Mouse (Mus musculus) retina, postnatal 7 days (tissue): Measurements from ENCODE around the gene Gpr33.

ENCODE experiments used
- DNase-seq: peaks from one replicate; pipeline ENCODE4 v3.0.0-alpha.2; 2012; ENCODE audit warnings: low read depth, low spot score

Gpr33 gene

GRCm38 (mm10) chr12:52027963-52028362 lies at the start of gene Gpr33:
Gpr33 (minus strand) TSS chr12:52028063.
- DNase-seq: no peak

GRCm38 (mm10) chr12:52049324-52049723 lies 21.5 kb upstream of the Gpr33 start:
- DNase-seq: no peak

DNA sequence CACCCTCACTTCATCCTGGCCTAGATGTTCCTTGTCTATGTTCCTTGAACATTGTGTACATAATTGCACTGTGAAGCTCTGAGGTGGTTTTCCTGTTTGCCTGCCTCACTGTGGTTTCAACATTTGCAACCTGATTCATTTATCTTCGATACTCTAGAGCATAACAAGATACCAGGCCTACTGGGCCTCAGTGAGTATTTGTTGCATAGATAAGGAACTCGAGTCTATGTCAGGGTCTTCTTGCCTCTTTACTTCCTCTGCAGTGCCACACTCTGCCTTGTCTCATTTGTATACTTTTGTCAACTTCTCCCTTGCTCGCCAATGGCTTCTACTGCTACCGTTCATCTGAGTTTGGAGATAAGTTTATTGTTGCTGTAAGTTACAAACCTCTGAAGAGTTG lies 18.5 kb upstream of the Gpr33 start:
- DNase-seq: no peak

- DNase-seq: no peak
These were observed 15.0 kb upstream of the Gpr33 start for GRCm38 (mm10) chr12:52042818-52043336.

GRCm38 (mm10) chr12:52038352-52038751 lies 10.5 kb upstream of the Gpr33 start:
- DNase-seq: peak; percentile 13

GRCm38 (mm10) chr12:52034956-52035355 lies 7.1 kb upstream of the Gpr33 start:
- no peak for DNase-seq

GRCm38 (mm10) chr12:52032276-52032675 lies 4.4 kb upstream of the Gpr33 start:
- no peak for DNase-seq

DNA sequence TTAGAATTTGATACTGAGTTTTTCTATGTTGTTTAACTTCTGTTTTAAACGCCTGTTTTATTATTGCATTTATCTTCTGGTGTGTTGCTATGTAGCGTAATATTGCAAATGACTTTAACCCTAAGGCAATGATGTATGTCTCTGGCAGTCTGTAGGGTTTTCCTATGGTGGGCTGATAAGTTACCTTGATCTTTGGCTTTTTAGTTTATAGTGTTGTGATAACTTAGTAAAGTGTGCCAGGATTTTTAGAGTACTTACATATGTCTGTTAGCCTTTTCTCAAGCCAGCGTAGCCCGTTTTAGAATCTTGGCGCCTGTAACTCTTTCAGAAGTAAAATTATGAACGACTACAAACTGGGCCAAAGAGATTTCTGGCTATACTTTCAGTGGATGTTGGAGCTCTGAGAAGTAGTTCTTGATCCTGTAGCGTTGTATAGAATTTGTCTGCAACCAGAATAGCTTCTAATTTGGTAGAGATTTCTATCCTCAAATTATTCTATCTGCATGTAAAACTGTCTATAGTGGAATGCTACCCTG lies 13.3 kb downstream of the Gpr33 start:
- DNase-seq: no peak

- DNase-seq: no peak
These were observed 13.8 kb downstream of the Gpr33 start for GRCm38 (mm10) chr12:52014044-52014443.

DNA sequence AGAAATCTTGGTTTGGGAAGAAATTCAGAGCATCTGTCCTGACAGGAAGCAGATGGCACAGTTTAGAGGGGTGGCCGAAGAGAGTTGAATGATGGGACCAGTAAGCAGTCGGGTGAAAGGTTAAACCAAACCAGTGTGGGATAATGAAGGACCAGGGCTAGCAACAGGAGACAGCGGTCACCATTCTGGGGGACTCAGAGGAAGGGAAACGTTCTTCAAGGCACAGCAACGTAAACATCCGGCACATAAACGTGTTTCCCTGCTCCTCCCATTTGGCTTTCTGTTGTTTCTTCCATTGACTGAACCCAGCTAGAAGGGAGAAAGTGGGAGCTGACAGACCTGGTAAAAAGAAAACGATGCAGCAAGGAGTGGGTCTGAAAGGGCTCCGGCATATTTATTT lies 14.6 kb downstream of the Gpr33 start:
- no peak for DNase-seq

GRCm38 (mm10) chr12:52012159-52012558 lies 15.7 kb downstream of the Gpr33 start:
- no peak for DNase-seq

- peak; percentile 58 for DNase-seq
These were observed 17.3 kb downstream of the Gpr33 start for GRCm38 (mm10) chr12:52010630-52010961.

DNA sequence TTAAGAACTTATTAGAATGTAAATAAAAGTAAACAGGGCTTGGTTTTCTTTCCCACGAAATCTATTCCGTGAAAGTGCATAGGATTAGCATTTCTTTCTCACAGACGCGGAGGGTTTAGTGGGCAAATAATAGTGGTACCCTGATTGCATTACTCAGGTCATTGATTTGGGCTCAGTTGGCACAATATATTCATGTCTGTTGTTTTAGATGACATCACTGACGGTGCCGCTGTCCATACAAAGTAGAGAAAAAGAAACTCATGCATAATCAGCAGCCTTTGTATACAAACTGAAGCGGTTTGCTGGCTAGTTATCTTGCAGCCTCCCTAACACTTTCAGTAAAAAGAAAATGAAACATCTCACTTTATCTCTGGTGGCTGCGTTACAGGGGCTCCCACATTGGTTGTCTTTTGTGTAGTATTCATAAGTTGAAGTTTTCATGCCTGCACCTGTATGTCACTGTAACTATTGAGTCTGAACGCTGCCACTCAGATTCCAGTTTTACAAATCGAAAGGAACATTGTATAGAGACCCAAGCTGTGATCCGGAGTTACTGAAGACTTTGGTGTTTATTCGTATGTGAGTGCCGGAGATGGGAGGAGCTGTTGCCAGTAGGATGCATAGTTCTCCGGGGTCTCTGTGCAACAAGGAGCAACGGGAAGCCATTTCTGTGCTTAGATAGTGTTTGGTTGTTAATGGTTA lies 17.8 kb downstream of the Gpr33 start:
- DNase-seq: no peak

GRCm38 (mm10) chr12:52006633-52006994 lies 21.2 kb downstream of the Gpr33 start:
- DNase-seq: no peak

- peak; percentile 88 for DNase-seq
These were observed 21.8 kb downstream of the Gpr33 start, which contains the start of gene Dtd2 for GRCm38 (mm10) chr12:52005877-52006632. Dtd2 (minus strand) TSS chr12:52006501.

GRCm38 (mm10) chr12:52002746-52003145 lies 25.1 kb downstream of the Gpr33 start:
- no peak for DNase-seq

- DNase-seq: peak; percentile 59
These were observed 26.3 kb downstream of the Gpr33 start for GRCm38 (mm10) chr12:52001544-52001943.

GRCm38 (mm10) chr12:51998366-51998932 lies 29.4 kb downstream of the Gpr33 start:
- DNase-seq: no peak

- DNase-seq: no peak
These were observed 31.9 kb downstream of the Gpr33 start for GRCm38 (mm10) chr12:51995738-51996536.

GRCm38 (mm10) chr12:51990629-51991028 lies 37.2 kb downstream of the Gpr33 start:
- DNase-seq: no peak

DNA sequence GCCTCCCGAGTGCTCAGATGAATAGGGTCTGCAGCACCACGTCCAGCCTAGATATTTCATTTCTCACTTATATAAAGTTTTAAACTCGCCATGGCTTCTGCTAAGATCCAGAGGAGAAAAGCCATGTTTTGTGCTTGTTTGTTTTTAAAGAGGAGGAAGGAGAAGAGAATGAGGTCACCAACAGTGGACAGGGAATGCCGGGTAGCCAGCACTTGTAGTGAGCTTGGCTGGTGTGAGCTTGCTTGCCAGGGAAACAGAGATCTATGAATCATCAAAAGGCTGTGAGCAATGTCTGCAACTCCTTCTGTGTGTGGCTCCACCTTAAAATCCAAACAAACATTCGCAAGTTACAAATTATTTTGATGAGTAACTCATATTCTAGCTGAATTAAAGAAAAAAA lies 39.3 kb downstream of the Gpr33 start:
- no peak for DNase-seq

DNA sequence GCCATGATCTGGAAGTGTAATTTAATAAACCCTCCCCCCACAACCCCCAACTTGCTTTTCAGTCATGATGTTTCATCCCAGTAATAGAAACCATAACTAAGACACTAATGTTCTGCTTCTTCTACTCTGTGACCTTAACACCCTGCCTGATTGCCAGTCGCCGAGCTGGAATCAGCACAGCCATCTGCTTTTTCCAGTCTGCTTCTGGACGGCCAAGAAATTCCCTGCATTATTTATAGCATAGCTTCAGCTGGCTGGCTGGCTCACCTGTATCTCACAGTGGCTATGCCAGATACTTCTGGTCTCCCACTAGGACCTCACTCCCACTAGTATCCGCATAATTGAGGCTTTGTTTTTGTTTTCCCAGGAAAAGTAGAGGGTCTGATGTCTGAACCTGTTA lies 42.0 kb downstream of the Gpr33 start:
- DNase-seq: no peak
